Mouse (Mus musculus): Measurements from ENCODE around the gene Odf4.
"Not testable (repeated sequence)": the region's sequence is repeated elsewhere in the genome, so short reads cannot be mapped to it uniquely, and the experiment has no call there.

Gene Odf4

DNA sequence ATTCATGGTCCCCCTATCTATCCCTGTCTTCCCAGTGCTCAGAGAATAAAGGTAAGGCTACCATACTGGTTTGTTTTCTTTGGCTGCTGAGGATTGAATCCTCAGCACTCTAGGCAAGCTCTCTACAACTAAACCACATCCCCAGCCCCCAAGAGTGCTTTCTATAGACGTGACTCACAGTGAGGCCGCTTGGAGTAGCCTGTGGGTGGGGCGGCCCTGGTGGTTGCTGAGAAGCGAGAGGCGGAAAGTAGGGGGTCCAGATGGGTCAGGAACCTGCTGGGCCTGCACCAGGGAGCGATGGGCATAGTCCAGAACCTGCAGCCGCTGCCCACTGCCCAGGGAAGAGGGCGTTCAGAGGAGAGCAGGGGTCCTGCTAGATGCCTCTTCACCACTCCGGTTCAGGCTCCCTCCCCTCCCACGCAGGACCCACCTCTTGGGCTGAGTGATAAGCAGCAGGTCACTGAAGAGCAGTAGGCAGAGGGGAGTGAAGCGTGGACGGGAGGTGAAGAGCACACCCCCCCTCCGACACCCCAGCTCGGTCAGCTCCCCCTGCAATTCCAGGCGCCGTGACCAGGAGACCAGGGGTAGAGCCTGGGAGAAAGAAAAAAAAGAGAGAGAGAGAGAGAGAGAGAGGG is 20.0 kb upstream of the Odf4 start:
- DNase-seq (ENCODE audit: low spot score) = no peak

DNA sequence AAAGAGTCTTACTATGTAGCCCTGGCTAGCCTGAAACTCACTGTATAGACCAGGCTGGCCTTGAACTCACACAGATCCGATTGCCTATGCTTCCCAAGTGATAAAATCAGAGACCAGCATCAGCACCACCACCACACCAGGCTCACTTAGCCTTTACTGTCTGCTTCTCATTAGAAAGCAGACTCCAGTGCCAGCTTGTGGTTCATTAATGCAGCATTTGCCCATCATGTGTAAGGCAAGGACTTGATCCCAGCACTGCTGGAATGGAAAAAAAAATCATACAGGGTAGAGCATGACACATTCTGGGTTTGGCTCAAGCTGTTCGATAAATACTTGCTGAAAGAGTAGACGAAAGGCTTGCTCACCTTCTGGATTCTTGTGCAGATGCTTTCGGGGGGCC is 19.1 kb upstream of the Odf4 start:
- DNase-seq (ENCODE audit: low spot score) = no peak

DNA sequence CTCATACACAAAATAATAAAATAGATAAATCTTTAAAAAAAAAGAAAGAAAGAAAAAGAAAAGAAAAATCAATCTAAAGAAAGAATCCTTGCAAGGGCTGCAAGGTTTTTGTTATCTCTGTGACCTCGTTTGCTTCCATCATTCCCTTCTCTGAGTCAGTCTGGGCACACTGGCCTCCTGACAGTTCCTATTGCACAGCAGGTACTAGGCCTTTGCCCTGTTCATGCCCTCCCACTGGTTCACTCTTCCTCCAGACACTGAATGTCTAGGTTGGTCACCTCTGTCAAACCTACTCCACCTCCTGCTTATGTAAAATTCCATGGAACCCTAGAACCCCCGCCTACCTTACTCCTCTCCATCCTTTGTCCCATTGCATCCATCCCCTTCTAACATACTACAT is 18.4 kb upstream of the Odf4 start:
- DNase-seq (ENCODE audit: low spot score) = no peak

GRCm38 (mm10) chr11:68942731-68943130 is 15.8 kb upstream of the Odf4 start:
- DNase-seq (ENCODE audit: low spot score) = no peak

- DNase-seq (ENCODE audit: low spot score) = no peak
Observed at GRCm38 (mm10) chr11:68940516-68940915, 13.6 kb upstream of the Odf4 start.

- peak; percentile 86 for DNase-seq (ENCODE audit: low spot score)
Observed at GRCm38 (mm10) chr11:68939451-68940304, 12.8 kb upstream of the Odf4 start.

DNA sequence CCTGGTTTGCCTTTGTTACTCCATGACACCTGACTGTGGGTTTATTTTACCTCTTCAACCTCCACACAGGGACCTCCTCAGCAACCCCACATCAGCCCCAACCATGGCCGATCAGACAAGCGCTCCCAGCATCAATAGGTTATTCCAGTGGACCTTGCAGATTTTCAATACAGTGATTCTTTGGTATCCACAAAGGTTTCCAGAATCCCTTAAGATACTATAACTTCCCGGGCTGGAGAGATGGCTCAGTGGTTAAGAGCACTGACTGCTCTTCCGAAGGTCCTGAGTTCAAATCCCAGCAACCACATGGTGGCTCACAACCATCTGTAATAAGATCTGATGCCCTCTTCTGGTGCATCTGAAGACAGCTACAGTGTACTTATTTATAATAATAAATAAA is 10.1 kb upstream of the Odf4 start:
- not testable (repeated sequence) for DNase-seq (ENCODE audit: low spot score)

- DNase-seq (ENCODE audit: low spot score) = no peak
Observed at GRCm38 (mm10) chr11:68933885-68934507, 7.1 kb upstream of the Odf4 start.

DNA sequence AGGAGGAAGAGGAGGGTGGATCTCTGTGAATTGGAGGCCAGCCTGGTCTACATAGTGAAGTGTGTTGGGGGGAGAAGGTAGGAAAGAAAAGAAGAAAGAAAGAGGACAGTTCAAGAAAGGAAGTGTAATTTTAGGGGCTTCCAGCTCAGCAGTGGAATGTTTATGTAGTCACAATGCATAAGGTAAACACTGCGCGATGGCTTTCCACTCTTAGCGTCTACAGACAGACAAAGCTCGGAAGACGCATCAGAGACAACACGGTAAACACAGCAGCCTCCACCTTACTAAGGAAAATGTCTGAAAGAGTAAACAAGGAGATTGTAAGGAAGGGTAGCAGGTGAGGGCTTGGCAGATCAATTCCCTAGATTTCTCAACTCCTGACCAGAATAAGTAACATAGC is 3.1 kb upstream of the Odf4 start:
- no peak for DNase-seq (ENCODE audit: low spot score)

DNA sequence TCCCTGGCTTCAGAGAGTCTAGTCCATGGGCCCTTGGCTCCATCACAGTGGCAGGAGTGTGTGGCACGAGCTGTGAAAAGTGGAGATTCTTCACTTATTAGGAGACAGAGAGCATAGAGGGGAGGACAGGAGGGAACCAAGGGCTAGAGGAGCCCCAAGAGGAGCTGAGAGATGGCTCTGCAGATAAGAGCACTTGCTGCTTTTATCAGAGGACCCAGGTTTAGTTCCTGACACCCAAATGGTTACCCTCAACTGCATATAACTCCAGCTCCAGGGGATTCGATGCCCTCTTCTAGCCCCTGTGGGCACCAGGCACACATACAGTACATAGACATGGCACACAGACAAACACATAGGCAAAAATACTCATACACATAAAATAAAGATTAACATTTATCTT is 2.1 kb downstream of the Odf4 start:
- DNase-seq (ENCODE audit: low spot score) = no peak

DNA sequence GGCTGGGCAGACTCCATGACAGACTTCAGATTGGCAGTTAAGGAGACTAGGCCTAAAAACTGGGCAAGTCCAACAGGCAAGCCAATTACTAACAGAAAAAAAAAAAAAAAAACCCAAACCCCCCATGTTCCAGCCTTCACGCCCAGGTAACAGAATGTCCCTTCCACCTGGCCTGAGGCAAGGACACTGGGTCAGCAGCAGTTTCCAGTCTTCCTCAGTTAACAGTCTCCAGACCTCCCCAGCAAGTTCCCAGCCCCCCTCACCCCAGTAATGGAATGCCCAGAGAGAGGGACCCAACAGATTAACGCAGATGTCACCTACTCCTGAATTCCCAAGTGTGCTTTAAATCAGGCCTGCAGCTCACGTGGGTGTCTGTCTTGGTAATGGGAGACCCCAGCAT is 3.7 kb downstream of the Odf4 start:
- no peak for DNase-seq (ENCODE audit: low spot score)

DNA sequence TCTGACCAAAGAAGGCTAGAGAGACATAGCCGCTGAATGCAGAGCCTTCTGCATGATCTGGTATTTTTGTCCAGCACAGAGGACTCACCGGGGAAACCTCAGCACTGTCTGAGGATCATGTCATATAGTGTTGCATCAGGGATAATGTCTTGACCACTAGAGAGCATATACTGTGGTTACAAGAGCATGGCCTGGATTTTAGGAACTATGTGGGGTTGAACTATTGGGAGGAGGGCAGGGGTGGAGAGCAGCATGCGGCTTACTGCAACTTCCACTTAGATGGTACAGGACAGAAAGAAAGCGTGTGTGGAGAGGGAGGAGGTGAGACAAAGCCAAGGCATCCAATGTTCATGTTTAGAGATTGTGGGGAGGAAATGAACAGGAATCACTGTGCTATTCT is 12.3 kb downstream of the Odf4 start:
- no peak for DNase-seq (ENCODE audit: low spot score)

DNA sequence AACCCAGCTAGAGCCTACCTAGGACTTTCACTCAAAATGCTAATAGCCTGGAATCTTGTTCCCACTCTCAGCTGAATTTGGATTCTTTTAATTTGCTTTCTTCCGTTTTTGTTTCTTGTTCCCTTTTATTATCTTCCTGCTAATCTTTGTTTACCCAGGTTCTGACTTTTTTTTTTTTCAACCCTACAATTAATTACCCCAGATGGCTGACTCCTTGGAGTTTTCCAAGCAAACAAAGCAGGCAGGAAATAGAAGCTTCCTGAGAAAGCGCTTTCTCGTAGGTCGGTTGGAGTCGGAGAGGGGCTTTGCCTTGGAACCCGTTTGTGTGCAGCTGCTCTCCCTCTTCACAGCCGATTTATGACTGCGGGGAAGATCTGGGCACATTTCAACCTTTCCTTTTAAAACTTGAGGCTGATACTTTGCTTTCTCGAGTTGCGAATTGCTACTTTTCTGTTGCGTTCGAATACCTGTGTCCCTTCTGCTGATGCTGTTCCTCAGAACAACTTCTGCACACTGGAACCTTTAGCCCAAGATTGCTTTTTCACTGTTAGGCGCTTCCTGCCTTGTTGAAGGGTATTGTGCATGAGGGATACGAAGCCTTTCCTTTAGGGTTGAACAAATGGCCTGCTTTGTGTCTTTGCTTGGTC is 15.2 kb downstream of the Odf4 start:
- DNase-seq (ENCODE audit: low spot score) = no peak

DNA sequence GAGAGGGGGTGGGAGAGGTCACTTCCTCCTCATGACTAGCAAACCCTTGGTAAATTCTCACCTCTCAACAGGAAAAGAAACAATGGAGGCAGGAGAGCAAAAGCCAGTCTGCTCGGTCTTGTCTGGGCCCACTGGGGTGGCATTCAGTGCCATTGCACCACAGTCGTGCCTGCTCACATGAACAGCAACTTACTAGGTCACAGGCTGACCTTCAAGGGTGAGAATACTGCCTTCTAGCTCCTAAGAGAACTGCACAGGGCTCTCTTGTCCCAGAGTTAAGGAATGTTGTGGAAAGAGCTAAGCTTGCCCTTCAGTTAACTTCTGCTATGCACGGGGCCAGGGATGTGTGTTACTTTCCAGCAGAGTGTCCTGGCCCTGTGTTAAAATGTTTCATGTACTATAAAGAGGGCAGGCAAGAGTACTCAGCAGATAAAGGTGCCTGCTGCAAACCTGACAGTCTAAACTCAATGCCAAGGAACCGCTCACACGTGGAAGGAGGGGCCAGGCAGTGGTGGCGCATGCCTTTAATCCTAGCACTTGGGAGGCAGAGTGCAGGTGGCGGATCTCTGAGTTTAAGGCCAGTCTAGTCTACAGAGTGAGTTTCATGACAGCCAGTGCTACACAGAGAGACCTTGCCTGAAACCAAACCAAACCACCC is 17.9 kb downstream of the Odf4 start:
- no peak for DNase-seq (ENCODE audit: low spot score)

- DNase-seq (ENCODE audit: low spot score) = no peak
Observed at GRCm38 (mm10) chr11:68907251-68907650, 19.6 kb downstream of the Odf4 start.

GRCm38 (mm10) chr11:68906461-68906790 is 20.5 kb downstream of the Odf4 start:
- DNase-seq (ENCODE audit: low spot score) = no peak

DNA sequence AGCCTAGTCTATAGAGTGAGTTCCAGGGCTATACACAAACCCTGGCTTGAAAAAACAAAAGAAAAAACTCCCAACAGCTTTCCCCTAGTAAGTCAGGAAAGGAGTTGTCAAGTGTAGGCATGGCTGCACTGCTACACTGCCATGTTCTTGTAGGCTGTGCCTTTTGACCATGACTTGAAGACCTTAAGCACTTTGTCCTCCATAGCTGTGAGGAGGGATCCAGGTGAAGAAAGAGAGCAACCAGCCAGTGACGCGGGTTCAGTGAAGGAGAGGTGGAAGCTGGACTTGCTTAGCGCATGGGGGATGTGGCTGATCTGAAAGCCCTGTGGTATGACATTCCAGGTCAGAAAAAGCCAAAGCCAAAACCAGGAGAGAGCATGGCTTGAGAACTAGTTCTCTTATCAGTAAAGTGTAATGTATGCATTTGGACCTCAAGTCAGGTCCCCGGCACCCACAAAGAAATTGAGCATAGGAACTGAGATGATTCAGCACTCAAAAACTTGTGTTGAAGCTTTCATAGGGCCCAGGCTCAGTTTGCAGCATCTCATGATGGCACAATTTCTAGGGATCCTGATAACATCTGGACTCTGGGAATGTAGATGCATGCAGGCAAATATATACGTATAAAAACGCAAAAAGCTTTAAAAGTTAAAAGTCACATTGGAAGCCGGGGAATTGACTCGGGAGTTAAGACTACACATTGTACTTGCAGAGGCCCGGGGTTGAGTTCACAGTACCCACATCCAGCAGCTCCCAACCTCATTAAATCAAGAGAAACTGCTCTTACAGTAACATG is 21.0 kb downstream of the Odf4 start:
- DNase-seq (ENCODE audit: low spot score) = no peak

GRCm38 (mm10) chr11:68905138-68905531 is 21.7 kb downstream of the Odf4 start:
- no peak for DNase-seq (ENCODE audit: low spot score)

DNA sequence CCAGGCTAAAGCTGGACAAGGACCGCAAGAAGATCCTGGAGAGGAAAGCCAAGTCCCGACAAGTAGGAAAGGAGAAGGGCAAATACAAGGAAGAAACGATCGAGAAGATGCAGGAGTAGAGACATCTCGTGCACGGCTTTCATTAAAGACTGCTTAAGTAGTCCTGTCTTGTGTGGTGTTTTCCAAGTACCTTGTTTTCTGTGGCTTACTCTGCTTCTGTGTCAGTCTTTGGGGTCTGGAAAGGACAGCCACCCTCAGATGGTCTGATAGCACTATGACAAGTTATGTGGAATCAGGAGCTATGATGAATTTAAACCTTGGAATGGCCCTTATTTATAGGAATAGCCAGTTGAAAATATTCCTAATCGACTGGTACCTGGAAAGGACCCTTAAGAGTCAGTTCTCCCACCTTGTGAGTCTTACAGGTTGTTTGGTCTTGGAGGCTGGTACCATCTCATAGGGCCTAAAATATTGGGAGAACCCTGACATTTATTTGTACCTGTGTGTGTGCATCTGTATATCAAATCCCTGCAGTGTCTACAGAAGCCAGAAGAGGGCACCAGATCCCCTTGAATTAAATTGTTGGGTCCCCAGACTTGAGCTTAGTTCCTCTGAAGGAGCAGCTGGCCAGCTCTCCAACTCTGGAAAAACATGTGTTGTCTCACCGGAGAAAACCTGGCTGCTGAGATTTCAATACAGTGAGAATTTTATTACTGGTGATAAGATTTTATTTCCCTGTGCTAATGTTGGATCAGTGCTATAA is 22.3 kb downstream of the Odf4 start:
- peak; percentile 72 for DNase-seq (ENCODE audit: low spot score)

- DNase-seq (ENCODE audit: low spot score) = no peak
Observed at GRCm38 (mm10) chr11:68903775-68904174, 23.1 kb downstream of the Odf4 start.

DNA sequence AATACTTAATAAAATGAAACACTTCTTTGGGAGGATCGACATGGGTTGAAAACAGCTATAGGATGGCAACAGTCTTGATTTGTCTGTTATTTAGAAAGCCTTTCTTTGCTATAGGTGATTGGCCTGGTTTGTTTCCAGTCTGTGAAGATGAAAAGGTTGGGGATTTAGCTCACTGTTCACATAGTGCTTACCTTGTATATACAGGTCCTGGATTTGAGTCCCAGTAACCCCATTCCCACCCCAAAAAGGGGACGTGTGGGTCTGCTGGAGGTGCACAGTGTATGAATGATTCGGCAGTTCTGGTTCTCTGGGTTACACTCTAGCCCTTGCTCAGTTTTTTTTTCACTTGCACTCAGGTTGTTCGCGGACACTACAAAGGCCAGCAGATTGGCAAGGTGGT is 24.1 kb downstream of the Odf4 start:
- no peak for DNase-seq (ENCODE audit: low spot score)
